Mouse (Mus musculus) heart, embryonic 10.5 days (tissue): Measurements from ENCODE around the gene Picalm. TPM values are rescaled to one million over a fixed set of nuclear protein-coding genes. Genes with fewer than 3 reads are reported as not detected.

Experiments used
- DNase-seq: peaks from one replicate; pipeline ENCODE4 v3.0.0-alpha.2; 2017; ENCODE audit warnings: low spot score
- H3K27ac ChIP-seq: fragments of 300-500 bp; sonication (generic); 2 replicates; pipeline ENCODE4 v1.5.1; 2016; ENCODE audit warnings: mild to moderate bottlenecking
- H3K27me3 ChIP-seq: fragments of 300-500 bp; sonication (generic); 2 replicates; pipeline ENCODE4 v1.6.1; 2016; ENCODE audit warnings: mild to moderate bottlenecking; ENCODE audit not compliant: poor library complexity, insufficient read depth, severe bottlenecking
- H3K36me3 ChIP-seq: fragments of 300-500 bp; sonication (generic); 2 replicates; pipeline ENCODE4 v1.6.1; 2016; ENCODE audit warnings: mild to moderate bottlenecking, moderate library complexity
- H3K4me1 ChIP-seq: fragments of 300-500 bp; sonication (generic); 2 replicates; pipeline ENCODE4 v1.6.1; 2016; ENCODE audit warnings: mild to moderate bottlenecking
- H3K4me3 ChIP-seq: fragments of 300-500 bp; sonication (generic); 2 replicates; pipeline ENCODE4 v1.5.1; 2016; ENCODE audit warnings: mild to moderate bottlenecking, moderate library complexity
- H3K9me3 ChIP-seq: fragments of 300-500 bp; sonication (generic); 2 replicates; pipeline ENCODE4 v1.6.1; 2016; ENCODE audit warnings: mild to moderate bottlenecking, moderate library complexity
- WGBS: fragments of 180-500 bp; shearing (Covaris S2); methylation state at CpG from one replicate; pipeline ENCODE4 v1.1.7; 2016; 5-methylcytosine and 5-hydroxymethylcytosine counted together
- polyA plus RNA-seq: library from polyadenylated mRNA; unstranded; fragments of >200 nt; fragmentation: Nextera tagmentation; extraction: Ambion mirVana; gene quantifications from 2 replicates; pipeline ENCODE4 v1.2.1, GENCODE M21; 2016

Picalm gene
- polyA plus RNA-seq, 1 experiment from 2014 or later, result 29.5 TPM

GRCm38 (mm10) chr7:90236289-90236905 lies 106.4 kb downstream of the Picalm start:
- 69% methylated on average over 4 of the region's 4 CpGs for WGBS
- H3K9me3 ChIP-seq, result no peaks in the 10 kb centered on the region
- DNase-seq, result no peak
- H3K27me3 ChIP-seq, result no peaks in the 10 kb centered on the region
- no peak overlapping the region for H3K4me3 ChIP-seq
- H3K27ac ChIP-seq, result no peak overlapping the region
- peaks cover 3% of the 10 kb centered on the region; the same call in 1 of the 2 replicates for H3K4me1 ChIP-seq
- H3K36me3 ChIP-seq, result no peaks in the 10 kb centered on the region

- no peaks in the 10 kb centered on the region for H3K27me3 ChIP-seq
- no peaks in the 10 kb centered on the region for H3K4me1 ChIP-seq
- no peak for DNase-seq
- no peak overlapping the region for H3K4me3 ChIP-seq
- no peak overlapping the region for H3K27ac ChIP-seq
- 79% methylated on average over 6 of the region's 6 CpGs for WGBS
- no peaks in the 10 kb centered on the region for H3K9me3 ChIP-seq
- H3K36me3 ChIP-seq, result no peaks in the 10 kb centered on the region
Measured at GRCm38 (mm10) chr7:90243151-90243550, 113.1 kb downstream of the Picalm start.

- Histone ChIP-seq H3K27ac (no peak overlapping the region), H3K9me3 (no peaks in the 10 kb centered on the region), H3K36me3 (no peaks in the 10 kb centered on the region), H3K4me1 (no peaks in the 10 kb centered on the region), H3K27me3 (no peaks in the 10 kb centered on the region), H3K4me3 (no peak overlapping the region)
- 74% methylated on average over 5 of the region's 5 CpGs for WGBS
- DNase-seq, result no peak
Measured at GRCm38 (mm10) chr7:90243643-90244042, 113.6 kb downstream of the Picalm start.

- Histone ChIP-seq H3K4me3 (no peak overlapping the region), H3K27me3 (no peaks in the 10 kb centered on the region), H3K9me3 (no peaks in the 10 kb centered on the region), H3K27ac (no peak overlapping the region), H3K4me1 (no peaks in the 10 kb centered on the region), H3K36me3 (no peaks in the 10 kb centered on the region)
- WGBS, result 65% methylated on average over 5 of the region's 5 CpGs
- DNase-seq, result no peak
Measured at GRCm38 (mm10) chr7:90252946-90253345, 122.9 kb downstream of the Picalm start.

GRCm38 (mm10) chr7:90258701-90259100 lies 128.7 kb downstream of the Picalm start:
- DNase-seq, result no peak
- Histone ChIP-seq H3K36me3 (no peaks in the 10 kb centered on the region), H3K4me3 (no peak overlapping the region), H3K27ac (no peak overlapping the region), H3K4me1 (no peaks in the 10 kb centered on the region), H3K9me3 (no peaks in the 10 kb centered on the region), H3K27me3 (no peaks in the 10 kb centered on the region)
- WGBS, result 86% methylated on average over 2 of the region's 2 CpGs

GRCm38 (mm10) chr7:90259899-90260298 lies 129.9 kb downstream of the Picalm start:
- no peaks in the 10 kb centered on the region for H3K9me3 ChIP-seq
- H3K36me3 ChIP-seq, result no peaks in the 10 kb centered on the region
- H3K4me1 ChIP-seq, result no peaks in the 10 kb centered on the region
- no peak for DNase-seq
- 52% methylated on average over 2 of the region's 2 CpGs for WGBS
- H3K4me3 ChIP-seq, result no peak overlapping the region
- no peaks in the 10 kb centered on the region for H3K27me3 ChIP-seq
- no peak overlapping the region for H3K27ac ChIP-seq

GRCm38 (mm10) chr7:90261902-90262599 lies 132.0 kb downstream of the Picalm start:
- no peak for DNase-seq
- no peak overlapping the region for H3K4me3 ChIP-seq
- 35% methylated on average over 7 of the region's 7 CpGs for WGBS
- no peaks in the 10 kb centered on the region for H3K36me3 ChIP-seq
- H3K4me1 ChIP-seq, result peaks cover 4% of the 10 kb centered on the region; the same call in 1 of the 2 replicates
- no peak overlapping the region for H3K27ac ChIP-seq
- no peaks in the 10 kb centered on the region for H3K27me3 ChIP-seq
- H3K9me3 ChIP-seq, result no peaks in the 10 kb centered on the region

Other genes starting within 250 kb of the Picalm start
- 0.05 TPM in 1 of 2 replicates, not detected in the other for gene Ccdc81, start 226.6 kb upstream of the Picalm start, polyA plus RNA-seq
- 131 and 136 TPM in 2 replicates for gene Hikeshi, start 189.0 kb upstream of the Picalm start, polyA plus RNA-seq
- 59.8 and 74.4 TPM in 2 replicates for gene Eed, start 149.2 kb upstream of the Picalm start, polyA plus RNA-seq
- 0.24 TPM in 1 of 2 replicates, not detected in the other for gene Ccdc83, start 135.6 kb downstream of the Picalm start, polyA plus RNA-seq
- 3.2 and 3.4 TPM in 2 replicates for gene Sytl2, start 172.0 kb downstream of the Picalm start, polyA plus RNA-seq